Mouse (Mus musculus) spleen, adult 2 months (tissue): ENCODE data around the gene Mapkapk2. TPM values are rescaled to one million over a fixed set of nuclear protein-coding genes. Genes with fewer than 3 reads are reported as not detected.

Experiments
- DNase-seq, 2 experiments: peaks; one replicate each; pipeline versions ENCODE4 v3.0.0 to v3.0.0-alpha.2; 2012 to 2021; ENCODE audit warnings: low spot score in 2 of 2, low read depth in 1 of 2
- H3K27ac ChIP-seq: fragments of 200-500 bp; 2 replicates; pipeline ENCODE4 v1.5.1; 2012; ENCODE audit warnings: low read length, inconsistent platforms; ENCODE audit not compliant: insufficient read depth
- H3K27me3 ChIP-seq: fragments of 200-500 bp; 2 replicates; pipeline ENCODE4 v1.6.1; 2012; ENCODE audit warnings: mild to moderate bottlenecking, moderate library complexity, low read length, inconsistent platforms; ENCODE audit not compliant: control insufficient read depth, insufficient read depth
- H3K36me3 ChIP-seq: fragments of 200-500 bp; 2 replicates; pipeline ENCODE4 v1.6.1; 2012; ENCODE audit warnings: mild to moderate bottlenecking, low read length, inconsistent platforms; ENCODE audit not compliant: control insufficient read depth, insufficient read depth
- H3K4me1 ChIP-seq: fragments of 200-500 bp; 2 replicates; pipeline ENCODE4 v1.6.1; 2011; ENCODE audit warnings: inconsistent platforms; ENCODE audit not compliant: control insufficient read depth, insufficient read depth, insufficient read length
- H3K4me3 ChIP-seq: fragments of 200-500 bp; 2 replicates; pipeline ENCODE4 v1.5.1; 2011; ENCODE audit warnings: mild to moderate bottlenecking, inconsistent platforms; ENCODE audit not compliant: insufficient read depth, insufficient read length; ENCODE audit errors: extremely low read depth
- CTCF ChIP-seq: fragments of 200-500 bp; IDR thresholded peaks from 2 replicates; pipeline ENCODE4 v1.5.1; 2011; ENCODE audit warnings: mild to moderate bottlenecking, inconsistent platforms; ENCODE audit not compliant: insufficient read depth, insufficient read length, insufficient replicate concordance; ENCODE audit errors: extremely low read depth
- POLR2A ChIP-seq: fragments of 200-500 bp; IDR thresholded peaks from 2 replicates; pipeline ENCODE4 v1.6.1; 2011; ENCODE audit warnings: low read depth, low read length, inconsistent platforms
- whole genome bisulfite sequencing: fragments of 180-500 bp; shearing (Covaris S2); methylation state at CpG from one replicate; pipeline ENCODE4 v1.1.7; 2018; 5-methylcytosine and 5-hydroxymethylcytosine counted together
- polyA plus RNA-seq: library from polyadenylated mRNA; depleted of rRNA; stranded (reverse); fragments of >200 nt; gene quantifications from 2 replicates; pipeline ENCODE4 v1.2.3, GENCODE M21; 2012; rRNA removed

Gene Mapkapk2
- polyA plus RNA-seq, 1 experiment = 55.3 TPM

- Histone ChIP-seq H3K27me3 (no peaks in the 10 kb centered on the region), H3K4me1 (peaks cover 7% of the 10 kb centered on the region; the same call in 1 of the 2 replicates), H3K4me3 (no peak within 1 kb of the TSS), H3K36me3 (no peaks in the 10 kb centered on the region), H3K27ac (no peak within 1 kb of the TSS)
- no peak for TF ChIP-seq POLR2A
- no peak for TF ChIP-seq CTCF
- no peak for DNase-seq
- 29% methylated on average over 8 of the region's 8 CpGs for WGBS
These were observed 78.0 kb downstream of the Mapkapk2 start, which contains the start of gene Il10 for GRCm38 (mm10) chr1:131019492-131020098. TSS of gene Il10 (plus strand) at chr1:131019845.

DNA sequence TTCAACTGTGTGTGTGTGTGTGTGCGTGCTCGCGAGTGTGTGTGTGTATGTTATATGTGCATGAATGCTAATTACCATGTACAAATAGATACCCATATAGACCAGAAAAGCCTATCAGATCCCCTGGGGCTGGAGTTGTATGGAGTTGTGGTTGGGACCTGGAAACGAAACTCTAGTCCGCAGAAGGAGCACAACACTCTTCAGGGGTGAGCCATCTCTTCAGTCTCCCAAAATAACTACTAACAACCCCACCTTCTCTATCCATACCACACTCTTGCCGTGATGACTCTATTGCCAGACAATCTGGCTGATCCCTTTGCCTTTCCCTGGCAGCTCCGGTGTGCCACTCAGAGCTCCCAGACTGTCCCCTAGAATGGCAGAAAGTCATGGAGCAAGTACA lies 81.7 kb downstream of the Mapkapk2 start:
- Histone ChIP-seq H3K27ac (no peak overlapping the region), H3K4me3 (no peak overlapping the region), H3K27me3 (no peaks in the 10 kb centered on the region), H3K4me1 (peaks cover 2% of the 10 kb centered on the region; the same call in 1 of the 2 replicates), H3K36me3 (no peaks in the 10 kb centered on the region)
- 86% methylated on average over 7 of the region's 7 CpGs for whole genome bisulfite sequencing
- no peak for DNase-seq
- TF ChIP-seq POLR2A (no peak), CTCF (no peak)

GRCm38 (mm10) chr1:131015281-131015680 lies 82.3 kb downstream of the Mapkapk2 start:
- 79% methylated on average over 6 of the region's 6 CpGs for WGBS

DNA sequence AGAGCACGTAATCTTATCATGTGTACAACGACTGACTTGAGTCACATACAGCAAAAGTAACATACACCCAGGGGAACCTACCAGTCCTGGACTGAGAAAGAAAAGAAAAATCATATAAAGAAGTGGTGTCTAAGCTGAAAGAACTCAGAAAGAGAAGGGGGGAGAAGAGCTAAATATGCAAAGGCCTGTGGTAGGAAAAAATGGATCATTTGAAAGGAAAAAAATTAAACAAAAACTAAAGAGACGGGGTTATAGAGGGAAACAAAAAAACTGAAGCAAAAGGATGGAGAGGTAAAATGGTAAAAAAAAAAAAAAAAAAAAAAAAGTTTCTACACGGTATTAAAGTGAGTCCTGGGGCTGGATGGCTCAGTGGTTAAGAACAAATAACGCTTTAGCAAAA lies 83.7 kb downstream of the Mapkapk2 start:
- no peak for DNase-seq
- Histone ChIP-seq H3K36me3 (no peaks in the 10 kb centered on the region), H3K4me3 (no peak overlapping the region), H3K27me3 (no peaks in the 10 kb centered on the region), H3K4me1 (no peaks in the 10 kb centered on the region; the same call in 1 of the 2 replicates), H3K27ac (no peak overlapping the region)
- WGBS = 89% methylated on average over 5 of the region's 5 CpGs
- TF ChIP-seq POLR2A (no peak), CTCF (no peak)

More at GRCm38 (mm10) chr1:131015281-131015680, 82.3 kb downstream of the Mapkapk2 start:
- Histone ChIP-seq H3K4me1 (peaks cover 2% of the 10 kb centered on the region; the same call in 1 of the 2 replicates), H3K27ac (no peak overlapping the region), H3K27me3 (no peaks in the 10 kb centered on the region), H3K36me3 (no peaks in the 10 kb centered on the region), H3K4me3 (no peak overlapping the region)
- no peak for DNase-seq
- no peak for TF ChIP-seq CTCF
- no peak for TF ChIP-seq POLR2A

DNA sequence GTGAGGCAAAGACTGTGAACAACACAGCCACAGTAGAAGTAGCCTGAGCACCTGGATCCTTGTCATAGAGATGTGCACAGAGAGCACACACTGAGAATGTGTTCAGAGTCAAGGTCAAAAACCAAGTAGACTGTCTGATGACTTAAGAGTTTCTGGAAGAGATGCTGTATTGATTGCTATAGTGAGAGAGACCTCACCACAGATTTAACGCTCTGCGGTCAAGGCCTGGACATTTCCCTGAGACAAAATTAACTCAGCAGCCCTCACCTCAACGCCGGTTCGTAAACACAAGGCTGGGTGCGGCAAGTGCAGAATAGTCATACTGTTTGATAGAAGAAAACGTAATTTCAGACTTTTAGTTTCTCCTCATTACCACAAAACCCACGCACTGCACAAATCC lies 85.1 kb downstream of the Mapkapk2 start:
- no peaks in the 10 kb centered on the region for H3K36me3 ChIP-seq
- no peak overlapping the region for H3K4me3 ChIP-seq
- TF ChIP-seq CTCF = no peak
- no peak for TF ChIP-seq POLR2A
- WGBS = 94% methylated on average over 8 of the region's 8 CpGs
- H3K27ac ChIP-seq = no peak overlapping the region
- H3K4me1 ChIP-seq = no peaks in the 10 kb centered on the region
- no peaks in the 10 kb centered on the region for H3K27me3 ChIP-seq
- DNase-seq = no peak

DNA sequence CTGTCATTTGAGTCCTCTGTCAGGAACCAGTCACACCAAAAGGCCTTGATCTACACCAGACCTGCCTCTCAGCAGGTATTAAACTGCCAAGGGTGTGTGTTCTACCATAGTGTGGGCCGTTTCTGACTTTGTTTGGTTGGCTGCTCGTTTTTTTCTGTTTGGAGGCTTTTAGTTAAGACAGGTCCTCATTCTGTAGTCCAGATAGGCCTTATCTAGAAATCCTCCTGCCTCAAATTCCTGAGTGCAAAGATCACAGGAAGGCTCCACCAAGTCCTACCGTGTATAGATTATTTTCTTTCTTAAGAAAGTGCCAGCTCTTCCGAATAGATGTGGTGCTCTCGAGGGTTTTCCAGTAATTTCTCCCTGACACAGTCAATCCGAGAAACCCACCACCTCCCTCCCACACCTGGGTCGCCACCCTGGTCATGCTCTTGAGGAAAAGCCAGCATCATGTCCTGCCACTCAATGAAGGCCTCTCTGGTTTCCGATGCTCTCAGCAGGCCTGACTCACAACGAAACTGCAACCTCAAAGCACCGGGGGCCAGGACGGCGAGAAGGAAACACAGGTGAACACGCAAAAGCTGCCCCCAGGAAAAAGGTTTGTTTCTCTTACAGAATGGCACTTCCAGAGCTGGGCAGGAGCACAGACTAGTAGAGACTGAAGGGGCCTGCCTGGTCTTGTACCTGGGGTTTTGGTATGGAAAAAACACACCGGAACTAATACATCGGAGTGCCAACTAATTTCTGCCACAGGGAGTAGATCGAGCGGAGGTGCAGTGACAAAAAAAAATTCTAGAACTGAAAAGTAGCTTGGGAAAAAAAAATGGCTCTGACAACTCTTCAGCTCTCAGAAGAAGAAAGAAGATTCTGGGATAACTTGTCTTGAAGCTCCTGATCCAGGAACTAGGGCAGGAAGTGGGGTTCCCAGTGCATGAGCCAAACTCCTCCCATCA lies 87.1 kb downstream of the Mapkapk2 start:
- no peak for DNase-seq
- H3K27me3 ChIP-seq = no peaks in the 10 kb centered on the region
- 66% methylated on average over 17 of the region's 17 CpGs for WGBS
- H3K4me3 ChIP-seq = no peak overlapping the region
- no peaks in the 10 kb centered on the region for H3K36me3 ChIP-seq
- TF ChIP-seq POLR2A (no peak), CTCF (no peak)
- no peak overlapping the region for H3K27ac ChIP-seq
- H3K4me1 ChIP-seq = no peaks in the 10 kb centered on the region

DNA sequence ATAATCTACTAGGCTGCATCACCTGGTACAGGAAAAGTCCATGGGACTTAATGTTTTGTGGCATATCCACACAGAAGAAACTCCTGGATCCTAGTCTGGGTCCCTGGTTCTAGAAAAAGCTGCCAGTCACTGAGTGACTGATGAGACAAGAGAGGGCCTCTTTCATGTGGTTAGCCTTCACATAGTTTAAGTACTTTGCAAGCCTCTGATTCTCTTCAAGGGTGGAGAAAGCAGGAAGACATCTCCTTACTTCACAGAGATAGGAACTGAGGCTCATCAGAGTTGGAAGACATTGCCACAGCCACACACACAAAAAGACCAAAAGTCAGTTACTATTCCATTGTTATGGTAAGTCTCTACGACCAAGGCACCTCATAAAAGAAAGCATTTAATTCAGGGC lies 91.6 kb downstream of the Mapkapk2 start:
- Histone ChIP-seq H3K4me3 (no peak overlapping the region), H3K4me1 (no peaks in the 10 kb centered on the region), H3K27me3 (no peaks in the 10 kb centered on the region), H3K27ac (no peak overlapping the region), H3K36me3 (no peaks in the 10 kb centered on the region)
- WGBS = 66% methylated on average over 1 of the region's 1 CpGs
- DNase-seq = no peak
- TF ChIP-seq POLR2A (no peak), CTCF (no peak)

Other genes starting within 250 kb of the Mapkapk2 start
- gene Fcmr, start 232.2 kb downstream of the Mapkapk2 start, polyA plus RNA-seq = 452 and 608 TPM in 2 replicates
- gene Il24, start 210.4 kb downstream of the Mapkapk2 start, polyA plus RNA-seq = not detected in 2 replicates
- not detected in 2 replicates for gene Il20, start 186.4 kb downstream of the Mapkapk2 start, polyA plus RNA-seq
- not detected in 2 replicates for gene Il19, start 157.7 kb downstream of the Mapkapk2 start, polyA plus RNA-seq
- gene Il10, start 78.0 kb downstream of the Mapkapk2 start, polyA plus RNA-seq = 0.12 and 0.16 TPM in 2 replicates
- gene Dyrk3, start 40.5 kb upstream of the Mapkapk2 start, polyA plus RNA-seq = 3.6 and 4.6 TPM in 2 replicates
- gene Eif2d, start 55.4 kb upstream of the Mapkapk2 start, polyA plus RNA-seq = 17.4 and 19.6 TPM in 2 replicates
- gene Rassf5, start 147.4 kb upstream of the Mapkapk2 start, polyA plus RNA-seq = 37.3 and 40.4 TPM in 2 replicates
- 42.8 and 51.0 TPM in 2 replicates for gene Ikbke, start 181.8 kb upstream of the Mapkapk2 start, polyA plus RNA-seq